Mouse (Mus musculus): ENCODE measurements around the gene Eps8. TPM values are rescaled to one million over a fixed set of nuclear protein-coding genes. Genes with fewer than 3 reads are reported as not detected.
A peak's percentile ranks its signal among the peaks of the same experiment; 100 is the strongest.
"Not testable (repeated sequence)": the region's sequence is repeated elsewhere in the genome, so short reads cannot be mapped to it uniquely, and the experiment has no call there.

Gene Eps8
- total RNA-seq, 2 experiments from 2014 or later = 4.3 to 6.9 TPM

DNA sequence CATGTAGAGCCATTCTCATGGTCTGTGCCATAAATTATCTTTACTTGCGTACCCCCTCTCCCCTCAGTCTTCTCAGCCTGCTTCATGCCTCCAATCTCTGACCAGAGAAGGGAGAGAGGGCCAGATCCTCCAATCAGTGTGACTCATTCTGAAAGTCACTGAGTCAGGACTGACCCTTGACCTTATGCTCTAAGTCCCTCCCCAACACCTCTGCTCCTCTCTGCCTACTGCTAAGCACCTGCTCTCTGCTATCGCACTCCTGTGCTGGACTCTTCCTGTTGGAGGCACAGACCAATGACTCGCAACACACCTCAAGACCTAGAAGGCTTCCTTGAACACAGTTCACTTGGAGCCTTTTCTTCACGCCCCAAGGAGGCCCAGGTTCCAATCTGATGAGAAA is 162.1 kb downstream of the Eps8 start:
- H3K4me3 ChIP-seq = no peak overlapping the region
- TF ChIP-seq CTCF (IDR thresholded peaks at IDR 0.05) = no peak
- intact Hi-C loops (cut with DNase I) = no loop called here
- DNase-seq = no peak
- peak overlapping the region; percentile 61 for H3K27ac ChIP-seq

GRCm38 (mm10) chr6:137491659-137492058 is 163.0 kb downstream of the Eps8 start:
- no peak for TF ChIP-seq CTCF (IDR thresholded peaks at IDR 0.05)

DNA sequence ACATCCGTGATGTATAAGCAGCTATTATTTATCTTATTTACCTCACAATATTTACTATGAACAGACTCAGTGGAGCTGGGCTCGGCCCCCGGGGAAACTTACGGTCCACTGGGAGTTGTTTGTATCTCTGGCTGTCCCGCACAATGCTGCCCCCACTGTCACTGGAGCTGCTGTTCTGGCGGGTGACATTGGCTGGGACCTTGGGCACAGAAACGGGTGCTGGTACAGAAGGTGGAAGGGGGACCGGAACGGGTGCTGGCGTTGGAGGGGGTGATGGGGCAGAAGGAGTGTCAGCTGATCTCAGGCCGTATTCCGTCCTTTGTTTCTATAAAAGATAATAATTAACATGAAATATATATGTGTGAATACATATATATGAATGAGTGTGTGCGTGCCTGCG is 164.6 kb downstream of the Eps8 start:
- H3K27ac ChIP-seq = no peak overlapping the region
- intact Hi-C loops (cut with DNase I) = no loop called here
- DNase-seq = no peak
- no peak overlapping the region for H3K4me3 ChIP-seq
- no peak for TF ChIP-seq CTCF (IDR thresholded peaks at IDR 0.05)

More at GRCm38 (mm10) chr6:137491659-137492058, 163.0 kb downstream of the Eps8 start:
- no peak overlapping the region for H3K27ac ChIP-seq
- DNase-seq = no peak
- intact Hi-C loops (cut with DNase I) = no loop called here
- H3K4me3 ChIP-seq = no peak overlapping the region

DNA sequence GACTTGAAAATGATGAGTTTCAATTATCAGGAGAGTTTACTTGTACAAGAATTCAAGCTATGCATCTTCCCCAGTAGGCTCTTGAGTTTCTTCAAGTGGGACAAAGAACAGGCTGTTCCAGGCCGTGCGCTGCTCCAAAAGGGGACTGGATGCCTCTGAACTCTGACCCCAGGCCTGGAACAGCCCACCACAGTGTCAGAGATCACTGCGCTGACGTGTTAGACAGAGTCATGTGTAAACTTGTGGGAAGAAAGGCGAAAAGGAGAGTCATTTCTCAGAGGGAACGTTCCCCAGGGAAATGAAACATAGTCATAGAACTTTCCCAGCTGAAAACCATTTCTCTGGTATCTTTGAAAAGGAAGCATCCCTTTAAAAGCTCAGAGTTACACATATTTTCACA is 167.2 kb downstream of the Eps8 start:
- no peak for TF ChIP-seq CTCF (IDR thresholded peaks at IDR 0.05)

GRCm38 (mm10) chr6:137482891-137483290 is 171.8 kb downstream of the Eps8 start:
- DNase-seq = no peak
- H3K27ac ChIP-seq = no peak overlapping the region
- no peak overlapping the region for H3K4me3 ChIP-seq
- intact Hi-C loops (cut with DNase I) = no loop called here
- TF ChIP-seq CTCF (IDR thresholded peaks at IDR 0.05) = no peak

More for the DNA sequence above, 167.2 kb downstream of the Eps8 start:
- intact Hi-C loops (cut with DNase I) = no loop called here
- Histone ChIP-seq H3K27ac (peak overlapping the region; percentile 70; the same call in 1 of the 2 replicates), H3K4me3 (no peak overlapping the region)
- DNase-seq = peak; percentile 62

GRCm38 (mm10) chr6:137475695-137476094 is 179.0 kb downstream of the Eps8 start:
- intact Hi-C loops (cut with DNase I); H3K27ac ChIP-seq; H3K4me3 ChIP-seq; DNase-seq: not testable (repeated sequence)

DNA sequence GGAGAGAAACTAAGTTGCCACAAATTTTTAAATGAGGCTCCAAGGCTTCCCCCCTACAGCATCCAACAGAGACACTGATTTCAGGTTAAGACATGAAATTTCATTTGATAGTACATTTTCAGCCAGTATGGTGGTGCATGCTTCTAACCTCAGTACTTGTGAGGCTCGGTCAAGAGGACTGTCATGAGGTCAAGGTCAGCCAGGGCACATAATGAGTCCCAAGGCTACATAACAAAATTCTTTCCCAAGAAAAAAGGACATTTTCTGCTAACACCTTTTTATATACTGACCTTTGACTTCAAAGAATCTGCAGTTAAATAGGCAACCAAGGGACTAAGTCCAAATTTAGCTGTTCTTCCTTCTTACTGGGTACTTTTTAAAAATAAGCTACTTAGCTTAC is 181.2 kb downstream of the Eps8 start:
- Histone ChIP-seq H3K4me3 (no peak overlapping the region), H3K27ac (peak overlapping the region; percentile 51; the same call in 1 of the 2 replicates)
- TF ChIP-seq CTCF (IDR thresholded peaks at IDR 0.05) = no peak
- DNase-seq = no peak
- intact Hi-C loops (cut with DNase I) = no loop called here

DNA sequence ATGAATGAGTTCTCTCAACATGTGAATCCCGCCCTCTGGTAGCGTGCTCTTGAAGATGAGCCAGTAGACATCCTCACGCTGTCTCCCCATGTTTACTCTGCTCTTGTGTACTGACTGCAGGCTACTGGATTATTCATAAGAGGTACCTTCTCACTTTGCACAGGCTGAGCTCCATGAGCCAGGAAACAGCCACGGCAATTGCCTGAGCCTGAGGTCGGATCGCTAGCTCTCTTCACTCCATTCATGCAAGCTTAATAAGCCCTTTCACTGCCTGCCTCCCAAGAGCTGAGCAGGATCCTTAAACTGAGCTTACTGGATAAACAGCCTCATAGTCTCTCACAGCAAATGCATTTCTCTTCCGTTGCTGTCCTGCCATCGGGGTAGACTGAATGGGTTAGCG is 182.5 kb downstream of the Eps8 start:
- intact Hi-C loops (cut with DNase I) = no loop called here
- DNase-seq = no peak
- no peak for TF ChIP-seq CTCF (IDR thresholded peaks at IDR 0.05)
- H3K4me3 ChIP-seq = no peak overlapping the region
- H3K27ac ChIP-seq = peak overlapping the region; percentile 35; the same call in 1 of the 2 replicates

- TF ChIP-seq CTCF (IDR thresholded peaks at IDR 0.05) = no peak
- DNase-seq = peak; percentile 85
- H3K4me3 ChIP-seq = no peak overlapping the region
- intact Hi-C loops (cut with DNase I) = no loop called here
- peak overlapping the region; percentile 59 for H3K27ac ChIP-seq
Measured at GRCm38 (mm10) chr6:137470901-137471598, 183.6 kb downstream of the Eps8 start.

GRCm38 (mm10) chr6:137469541-137469940 is 185.1 kb downstream of the Eps8 start:
- Histone ChIP-seq H3K27ac (no peak overlapping the region), H3K4me3 (no peak overlapping the region)
- TF ChIP-seq CTCF (IDR thresholded peaks at IDR 0.05) = peak; percentile 11; the same call in 1 of the 2 replicates
- intact Hi-C loops (cut with DNase I) = no loop called here
- DNase-seq = no peak

DNA sequence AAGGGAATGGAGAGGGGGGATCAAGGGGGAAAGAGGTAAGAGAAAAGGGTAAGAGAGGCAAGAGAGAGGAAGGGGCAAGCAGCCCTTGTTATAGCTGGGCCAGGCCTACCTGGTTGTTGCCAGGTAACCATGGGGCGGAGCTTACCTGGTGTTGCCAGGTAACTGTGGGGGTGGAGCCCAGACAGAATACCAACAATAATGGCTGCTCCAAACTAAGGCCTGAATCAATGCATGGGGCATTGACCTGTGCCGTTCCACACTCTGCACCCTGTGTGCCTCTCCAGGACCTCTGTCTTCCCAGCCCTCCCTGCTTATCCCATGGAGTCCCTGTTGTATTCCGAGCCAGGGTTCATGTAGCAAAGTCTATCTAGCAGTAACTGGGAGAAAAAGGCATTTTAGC is 187.0 kb downstream of the Eps8 start:
- no peak for DNase-seq
- no peak overlapping the region for H3K27ac ChIP-seq
- intact Hi-C loops (cut with DNase I) = no loop called here
- no peak for TF ChIP-seq CTCF (IDR thresholded peaks at IDR 0.05)
- H3K4me3 ChIP-seq = no peak overlapping the region

- H3K27ac ChIP-seq = 0 out of 2 replicates have a peak overlapping the region, but pooled peaks have one; percentile 5
- intact Hi-C loops (cut with DNase I) = no loop called here
- DNase-seq = no peak
- no peak overlapping the region for H3K4me3 ChIP-seq
- TF ChIP-seq CTCF (IDR thresholded peaks at IDR 0.05) = no peak
Measured at GRCm38 (mm10) chr6:137466256-137466655, 188.4 kb downstream of the Eps8 start.

GRCm38 (mm10) chr6:137465253-137465652 is 189.4 kb downstream of the Eps8 start:
- TF ChIP-seq CTCF (IDR thresholded peaks at IDR 0.05) = no peak
- intact Hi-C loops (cut with DNase I) = no loop called here
- no peak overlapping the region for H3K4me3 ChIP-seq
- DNase-seq = peak; percentile 87
- peak overlapping the region; percentile 16; the same call in 1 of the 2 replicates for H3K27ac ChIP-seq

GRCm38 (mm10) chr6:137463771-137464170 is 190.9 kb downstream of the Eps8 start:
- Histone ChIP-seq H3K27ac (peak overlapping the region; percentile 8; the same call in 1 of the 2 replicates), H3K4me3 (no peak overlapping the region)
- TF ChIP-seq CTCF (IDR thresholded peaks at IDR 0.05) = no peak
- DNase-seq = no peak
- intact Hi-C loops (cut with DNase I) = no loop called here

Measured in gastrocnemius, adult 2 months (tissue).